Mouse (Mus musculus) lung, postnatal 36 days (tissue): ENCODE measurements at regions not wholly inside any gene's neighbourhood (a gene's known extent, or its start where the extent isn't known, plus 50 kb on each side); places are given as distances from the start of the nearest gene placed in this dataset.
A peak's percentile ranks its signal among the peaks of the same experiment; 100 is the strongest.

Source experiments
- DNase-seq: peaks from one replicate; pipeline ENCODE4 v3.0.0; 2022; ENCODE audit warnings: mixed read lengths

GRCm38 (mm10) chr10:67599390-67599789 lies 50.6 kb upstream of the Ado start:
- no peak for DNase-seq

DNA sequence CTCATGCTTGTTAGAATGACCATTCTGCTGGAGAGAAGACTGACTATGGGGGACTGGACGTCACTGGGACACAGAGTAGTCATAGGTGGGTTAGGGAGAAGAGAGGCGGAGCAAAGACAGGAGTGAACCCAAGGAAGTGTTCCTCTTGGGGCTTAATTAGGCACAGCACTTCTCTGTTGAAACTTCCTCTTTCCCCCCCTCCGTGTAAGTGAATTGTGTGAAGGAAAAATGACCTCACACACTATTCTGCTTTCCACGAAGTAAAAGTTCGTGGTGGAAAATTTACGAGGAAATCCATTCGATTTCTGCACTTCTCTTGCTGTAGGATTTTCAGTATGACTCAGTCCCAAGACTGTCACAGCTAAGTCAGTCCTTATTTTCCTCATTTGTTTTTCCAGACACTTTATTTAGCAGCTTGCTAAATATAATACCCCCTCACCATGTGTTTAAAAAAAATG lies 49.9 kb upstream of the Ado start:
- DNase-seq, result peak; percentile 58
